Mouse (Mus musculus) cerebellum, adult 2 months (tissue): ENCODE results near the gene Mtcl1. TPM values are rescaled to one million over a fixed set of nuclear protein-coding genes. Genes with fewer than 3 reads are reported as not detected.
"Not testable (repeated sequence)": the region's sequence is repeated elsewhere in the genome, so short reads cannot be mapped to it uniquely, and the experiment has no call there.

Experiments used
- DNase-seq, 2 experiments: peaks; one replicate each; pipeline ENCODE4 v3.0.0; 2021
- H3K27ac ChIP-seq: fragments of 200-500 bp; 2 replicates; pipeline ENCODE4 v1.5.1; 2012; ENCODE audit warnings: low read length, control low read depth, inconsistent platforms; ENCODE audit not compliant: insufficient read depth
- H3K27me3 ChIP-seq: fragments of 200-500 bp; 2 replicates; pipeline ENCODE4 v1.6.1; 2012; ENCODE audit warnings: inconsistent platforms, mild to moderate bottlenecking, low read length, moderate library complexity; ENCODE audit not compliant: control insufficient read depth, insufficient read depth
- H3K4me1 ChIP-seq: fragments of 200-500 bp; 2 replicates; pipeline ENCODE4 v1.6.1; 2011; ENCODE audit warnings: low read length; ENCODE audit not compliant: control insufficient read depth, insufficient read depth
- H3K4me3 ChIP-seq: fragments of 200-500 bp; replicated peaks from 2 replicates; pipeline ENCODE3; 2011; ENCODE audit warnings: mild to moderate bottlenecking, low read depth, low read length, control low read depth; ENCODE audit not compliant: insufficient read depth
- CTCF ChIP-seq: fragments of 200-500 bp; IDR thresholded peaks from 2 replicates; pipeline ENCODE4 v1.5.1; 2011; ENCODE audit warnings: low read depth, mild to moderate bottlenecking, control low read depth, low read length, moderate library complexity, borderline replicate concordance; ENCODE audit not compliant: insufficient read depth
- POLR2A ChIP-seq: fragments of 200-500 bp; IDR thresholded peaks from 2 replicates; pipeline ENCODE4 v1.6.1; 2011; ENCODE audit warnings: low read length, control low read depth, borderline replicate concordance; ENCODE audit not compliant: insufficient read depth
- WGBS: fragments of 180-500 bp; shearing (Covaris S2); methylation state at CpG from one replicate; pipeline ENCODE4 v1.1.7; 2018; 5-methylcytosine and 5-hydroxymethylcytosine counted together
- polyA plus RNA-seq: library from polyadenylated mRNA; depleted of rRNA; stranded (reverse); fragments of >200 nt; gene quantifications from 2 replicates; pipeline ENCODE4 v1.2.3, GENCODE M21; 2012

Mtcl1 gene
- polyA plus RNA-seq, 1 experiment: 106 TPM

GRCm38 (mm10) chr17:66444059-66444700 lies 5.4 kb downstream of the Mtcl1 start:
- Histone ChIP-seq H3K27me3 (no peaks in the 10 kb centered on the region), H3K4me1 (peaks cover 12% of the 10 kb centered on the region; the same call in 1 of the 2 replicates), H3K4me3 (peak overlapping the region; percentile 51), H3K27ac (peak overlapping the region; percentile 89)
- no peak for TF ChIP-seq CTCF
- TF ChIP-seq POLR2A: no peak
- WGBS: 7% methylated on average over 9 of the region's 9 CpGs
- peak; percentile 56 to 64 for DNase-seq

- no peak for TF ChIP-seq CTCF
- TF ChIP-seq POLR2A: no peak
- peak overlapping the region; percentile 38 for H3K4me3 ChIP-seq
- peaks cover 31% of the 10 kb centered on the region; the same call in 1 of the 2 replicates for H3K4me1 ChIP-seq
- WGBS: 45% methylated on average over 8 of the region's 8 CpGs
- no peaks in the 10 kb centered on the region for H3K27me3 ChIP-seq
- peak overlapping the region; percentile 75; the same call in 1 of the 2 replicates for H3K27ac ChIP-seq
- DNase-seq: no peak
Observed at GRCm38 (mm10) chr17:66439888-66440287, 9.7 kb downstream of the Mtcl1 start.

GRCm38 (mm10) chr17:66439051-66439753 lies 10.3 kb downstream of the Mtcl1 start:
- H3K27me3 ChIP-seq: no peaks in the 10 kb centered on the region
- peak overlapping the region; percentile 29 for H3K4me3 ChIP-seq
- peak; percentile 57 for DNase-seq
- 10% methylated on average over 11 of the region's 11 CpGs for WGBS
- no peak for TF ChIP-seq CTCF
- TF ChIP-seq POLR2A: no peak
- H3K27ac ChIP-seq: peak overlapping the region; percentile 75; the same call in 1 of the 2 replicates
- H3K4me1 ChIP-seq: peaks cover 36% of the 10 kb centered on the region

GRCm38 (mm10) chr17:66438137-66438536 lies 11.4 kb downstream of the Mtcl1 start:
- no peaks in the 10 kb centered on the region for H3K27me3 ChIP-seq
- DNase-seq: peak; percentile 65 to 71
- H3K27ac ChIP-seq: peak overlapping the region; percentile 69
- TF ChIP-seq CTCF (no peak), POLR2A (no peak)
- H3K4me1 ChIP-seq: peaks cover 40% of the 10 kb centered on the region
- H3K4me3 ChIP-seq: peak overlapping the region; percentile 33
- 6% methylated on average over 12 of the region's 12 CpGs for WGBS

- 13% methylated on average over 8 of the region's 8 CpGs for WGBS
- no peaks in the 10 kb centered on the region for H3K27me3 ChIP-seq
- peak; percentile 94 to 98 for DNase-seq
- H3K4me1 ChIP-seq: peaks cover 46% of the 10 kb centered on the region
- H3K27ac ChIP-seq: peak overlapping the region; percentile 39; the same call in 1 of the 2 replicates
- peak; percentile 36; the same call in 1 of the 2 replicates for TF ChIP-seq POLR2A
- no peak for TF ChIP-seq CTCF
- H3K4me3 ChIP-seq: no peak overlapping the region
Observed at GRCm38 (mm10) chr17:66436811-66437210, 12.7 kb downstream of the Mtcl1 start.

- 18% methylated on average over 15 of the region's 15 CpGs for WGBS
- Histone ChIP-seq H3K27ac (peak overlapping the region; percentile 15), H3K27me3 (no peaks in the 10 kb centered on the region), H3K4me3 (peak overlapping the region; percentile 0), H3K4me1 (peaks cover 45% of the 10 kb centered on the region)
- DNase-seq: peak; percentile 44 to 56
- TF ChIP-seq POLR2A: no peak
- no peak for TF ChIP-seq CTCF
Observed at GRCm38 (mm10) chr17:66435982-66436381, 13.6 kb downstream of the Mtcl1 start.

- Histone ChIP-seq H3K4me1 (peaks cover 49% of the 10 kb centered on the region), H3K27ac (peak overlapping the region; percentile 86), H3K4me3 (peak overlapping the region; percentile 2), H3K27me3 (no peaks in the 10 kb centered on the region)
- TF ChIP-seq POLR2A: no peak
- no peak for TF ChIP-seq CTCF
- 13% methylated on average over 14 of the region's 14 CpGs for WGBS
- DNase-seq: peak; percentile 74 to 85
Observed at GRCm38 (mm10) chr17:66435007-66435406, 14.5 kb downstream of the Mtcl1 start.

- 19% methylated on average over 7 of the region's 7 CpGs for WGBS
- DNase-seq: peak in 1 of 2 experiments; percentile 49
- TF ChIP-seq CTCF (no peak), POLR2A (no peak)
Observed at GRCm38 (mm10) chr17:66434566-66434965, 15.0 kb downstream of the Mtcl1 start.

GRCm38 (mm10) chr17:66424601-66425000 lies 24.9 kb downstream of the Mtcl1 start:
- H3K4me3 ChIP-seq, H3K27ac ChIP-seq, DNase-seq, H3K27me3 ChIP-seq: not testable (repeated sequence)
- peaks cover 49% of the 10 kb centered on the region for H3K4me1 ChIP-seq
- 88% methylated on average over 4 of the region's 4 CpGs for WGBS

More at GRCm38 (mm10) chr17:66434566-66434965, 15.0 kb downstream of the Mtcl1 start:
- Histone ChIP-seq H3K27ac (peak overlapping the region; percentile 86), H3K27me3 (no peaks in the 10 kb centered on the region), H3K4me1 (peaks cover 48% of the 10 kb centered on the region), H3K4me3 (peak overlapping the region; percentile 2)
